Mouse (Mus musculus) skeletal muscle tissue, postnatal 0 days (tissue): ENCODE data around the gene Mtm1. TPM values are rescaled to one million over a fixed set of nuclear protein-coding genes. Genes with fewer than 3 reads are reported as not detected.

ENCODE experiments used
- polyA plus RNA-seq: library from polyadenylated mRNA; unstranded; fragments of >200 nt; fragmentation: Nextera tagmentation; extraction: Ambion mirVana; gene quantifications from 2 replicates; pipeline ENCODE4 v1.2.1, GENCODE M21; 2015

Mtm1 gene
- 6.7 and 7.3 TPM in 2 replicates for polyA plus RNA-seq

DNA sequence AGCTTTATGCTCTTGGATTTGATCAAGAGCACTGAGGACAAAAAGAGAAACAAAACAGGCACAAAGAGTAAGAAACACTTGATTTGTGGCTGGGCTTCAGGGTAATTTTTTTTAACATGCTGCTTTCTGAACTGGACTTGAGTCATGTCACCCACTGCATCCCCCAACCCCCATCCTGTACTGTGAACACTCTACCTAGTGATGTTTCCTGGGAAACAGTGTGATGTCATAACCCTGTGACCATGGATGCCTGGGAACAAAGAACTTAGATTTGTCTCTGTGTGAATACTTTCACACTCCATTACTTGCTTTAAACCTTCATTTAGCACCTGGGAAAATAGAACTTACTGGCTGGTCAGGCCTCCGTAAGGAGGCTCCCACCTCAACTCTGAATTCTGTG is at the start of gene Mtm1:
Mtm1 (plus strand) TSS at position 301 of the 400 bp plus-strand sequence.

DNA sequence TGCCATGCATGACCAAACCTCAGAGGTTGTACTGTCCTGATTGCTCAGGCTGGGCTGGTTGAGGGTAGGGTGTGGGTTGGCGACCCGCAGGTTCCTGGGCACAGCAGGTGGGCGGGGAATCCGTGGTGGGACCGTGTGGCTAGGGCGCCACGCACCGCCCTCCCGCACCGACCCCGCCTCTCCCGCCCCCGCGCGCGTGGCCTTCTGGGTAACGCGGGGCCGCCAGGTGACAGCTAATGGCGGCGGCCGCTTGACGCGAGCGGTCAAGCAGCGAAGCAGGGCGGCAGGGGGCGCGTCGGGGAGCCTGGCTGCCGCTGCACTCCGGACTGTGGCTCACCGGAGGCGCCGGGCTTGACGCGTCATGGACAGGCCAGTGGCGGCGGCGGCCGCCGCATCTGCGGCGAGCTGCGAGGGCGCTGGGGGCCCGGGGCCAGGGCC is 154.0 kb downstream of the Mtm1 start, which contains the start of gene Mtmr1:
Mtmr1 (plus strand) TSS at position 207 of the 438 bp plus-strand sequence.

Other genes with a start within 250 kb of the Mtm1 start
- gene Mamld1, start 160.5 kb upstream of the Mtm1 start, polyA plus RNA-seq, result 2.0 and 2.2 TPM in 2 replicates
- 9.8 and 13.9 TPM in 2 replicates for gene Mtmr1, start 154.0 kb downstream of the Mtm1 start, polyA plus RNA-seq